Comparison of ENCODE assay signal across 13 mouse cellular contexts in the genomic region with DNA sequence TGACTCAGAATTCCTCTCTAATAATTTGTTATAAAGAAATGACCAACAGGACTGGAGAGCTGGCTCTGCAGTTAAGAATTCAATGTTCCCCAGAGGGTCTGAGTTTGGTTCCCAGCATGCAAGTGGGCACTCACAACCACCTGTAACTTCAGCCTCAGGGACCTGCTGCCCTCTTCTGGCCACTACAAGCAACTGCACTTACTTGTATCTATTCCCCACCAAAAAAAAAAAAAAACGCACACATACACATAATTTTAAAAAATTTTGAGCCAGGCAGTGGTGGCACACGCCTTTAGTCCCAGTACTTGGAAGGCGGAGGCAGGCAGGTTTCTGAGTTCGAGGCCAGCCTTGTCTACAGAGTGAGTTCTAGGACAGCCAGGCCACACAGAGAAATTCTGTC. TPM values are rescaled to one million over a fixed set of nuclear protein-coding genes. Genes with fewer than 3 reads are reported as not detected.
DNase-seq lines count a peak whose midpoint lies in the region; ATAC-seq and TF ChIP-seq lines count a peak whose summit lies in the region.
"Had no signal": no experiment of that assay in that cellular context is flagged by ENCODE, and none has a peak within 500 bp of the region (broad histone marks: within the 10 kb centered on the region; RNA-seq: fewer than 3 reads in every experiment).

No protein-coding gene starts in this region.

- WGBS in cerebellum, adult 2 months = 94% methylated on average over 4 of the region's 4 CpGs
- WGBS in lung, embryonic 14.5 days = 85% methylated on average over 4 of the region's 4 CpGs
- WGBS in midbrain, embryonic 15.5 days = 88% methylated on average over 4 of the region's 4 CpGs

- peak; percentile 55; the same call in 1 of the 2 replicates for TF ChIP-seq CTCF in cerebellum, adult 2 months (IDR thresholded peaks at IDR 0.05; ENCODE audit: borderline replicate concordance, insufficient read depth, low read depth, low read length)
- peak; percentile 65 for TF ChIP-seq CTCF in lung, embryonic 14.5 days (IDR thresholded peaks at IDR 0.05; ENCODE audit: low read depth)

- DNase-seq in cerebellum, adult 2 months = no peak
- no peak for DNase-seq in cerebellum, adult 9-11 months
- peak; percentile 39 for DNase-seq in lung, embryonic 14.5 days
- no peak for DNase-seq in lung, postnatal 36 days
- DNase-seq in adipocyte (ENCODE audit: low spot score) = peak; percentile 28
- no peak for DNase-seq in yolk sac, embryonic 10.5 days (ENCODE audit: low spot score)
- DNase-seq: cerebellum, adult 18-20 months had no signal

- H3K4me1 ChIP-seq in cerebellum, adult 2 months (ENCODE audit: control insufficient read depth, insufficient read depth, low read length) = no peaks in the 10 kb centered on the region
- no peaks in the 10 kb centered on the region for H3K4me1 ChIP-seq in lung, embryonic 14.5 days (ENCODE audit: insufficient read depth)
- H3K4me1 ChIP-seq in midbrain, embryonic 15.5 days = no peaks in the 10 kb centered on the region
- H3K4me1 ChIP-seq: limb, embryonic 12.5 days had no signal

- H3K27me3 ChIP-seq in cerebellum, adult 2 months (ENCODE audit: control insufficient read depth, insufficient read depth, low read length) = no peaks in the 10 kb centered on the region
- no peaks in the 10 kb centered on the region for H3K27me3 ChIP-seq in lung, embryonic 14.5 days (ENCODE audit: insufficient read depth, low read length)
- H3K27me3 ChIP-seq in midbrain, embryonic 15.5 days (replicated peaks) = no peaks in the 10 kb centered on the region
- H3K27me3 ChIP-seq: limb, embryonic 12.5 days had no signal

- H3K36me3 ChIP-seq in lung, embryonic 14.5 days (ENCODE audit: insufficient read depth) = peaks cover 64% of the 10 kb centered on the region
- H3K36me3 ChIP-seq in midbrain, embryonic 15.5 days (replicated peaks) = peaks cover 29% of the 10 kb centered on the region; the same call in 1 of the 2 replicates

- no peak overlapping the region for H3K9ac ChIP-seq in lung, embryonic 14.5 days
- H3K9ac ChIP-seq in midbrain, embryonic 15.5 days = no peak overlapping the region
- H3K9ac ChIP-seq: limb, embryonic 12.5 days had no signal

- 0 out of 2 replicates have a peak, but pooled peaks cover 2% of the 10 kb centered on the region for H3K9me3 ChIP-seq in lung, embryonic 14.5 days (ENCODE audit: low read depth, low read length)
- H3K9me3 ChIP-seq in midbrain, embryonic 15.5 days = no peaks in the 10 kb centered on the region

- no peak overlapping the region for H3K4me3 ChIP-seq in cerebellum, adult 2 months (replicated peaks; ENCODE audit: insufficient read depth, low read depth, low read length)
- H3K4me3 ChIP-seq in lung, embryonic 14.5 days (ENCODE audit: low read depth, low read length) = no peak overlapping the region
- H3K4me3 ChIP-seq in midbrain, embryonic 15.5 days = no peak overlapping the region
- H3K4me3 ChIP-seq: limb, embryonic 12.5 days had no signal

- H3K4me2 ChIP-seq in lung, embryonic 14.5 days = no peak overlapping the region
- H3K4me2 ChIP-seq in midbrain, embryonic 15.5 days = no peak overlapping the region
- H3K4me2 ChIP-seq: limb, embryonic 12.5 days had no signal

- no peak for TF ChIP-seq POLR2A in cerebellum, adult 2 months (IDR thresholded peaks at IDR 0.05; ENCODE audit: borderline replicate concordance, insufficient read depth, low read length)

- no peak for ATAC-seq in lung, embryonic 14.5 days (ENCODE audit: insufficient read depth)
- 0 out of 2 replicates have a peak, but pooled peaks have one; percentile 54 for ATAC-seq in monocyte, adult 5-6 weeks (replicated peaks; ENCODE audit: insufficient number of reproducible peaks, low FRiP score, low TSS enrichment, poor library complexity, severe bottlenecking)
- ATAC-seq in midbrain, embryonic 15.5 days (replicated peaks) = no peak

- H3K27ac ChIP-seq in cerebellum, adult 2 months (ENCODE audit: insufficient read depth, low read length) = no peak overlapping the region
- H3K27ac ChIP-seq in lung, embryonic 14.5 days (ENCODE audit: low read depth) = no peak overlapping the region
- no peak overlapping the region for H3K27ac ChIP-seq in midbrain, embryonic 15.5 days
- H3K27ac ChIP-seq: limb, embryonic 12.5 days had no signal

RNA-seq across cellular contexts. Expression of a gene that starts 1.4 kb away (rescaled TPM):
- polyA plus RNA-seq in cerebellum, adult 2 months (2012; rRNA removed) = not detected in 2 replicates
- polyA plus RNA-seq in lung, embryonic 14.5 days (2014; fragmentation: Nextera tagmentation; extraction: Ambion mirVana) = 0.47 TPM in 1 of 2 replicates, not detected in the other
- not detected in 3 replicates for total RNA-seq in monocyte, adult 5-6 weeks (2017)
- not detected in 2 replicates for polyA plus RNA-seq in midbrain, embryonic 15.5 days (2015; fragmentation: Nextera tagmentation; extraction: Ambion mirVana)
- polyA plus RNA-seq: C2C12; frontal cortex, adult 2 months; limb, embryonic 12.5 days; stomach, embryonic 14.5 days had no signal

RNA-seq across cellular contexts. Expression of a gene that starts 15.9 kb away (rescaled TPM):
- 9.1 and 10.4 TPM in 2 replicates for polyA plus RNA-seq in cerebellum, adult 2 months (2012; rRNA removed)
- 32.8 and 36.4 TPM in 2 replicates for polyA plus RNA-seq in lung, embryonic 14.5 days (2014; fragmentation: Nextera tagmentation; extraction: Ambion mirVana)
- total RNA-seq in monocyte, adult 5-6 weeks (2017) = 86.7 to 144 TPM (median 102 TPM) in 3 replicates
- 11.7 and 11.9 TPM in 2 replicates for polyA plus RNA-seq in midbrain, embryonic 15.5 days (2015; fragmentation: Nextera tagmentation; extraction: Ambion mirVana)

RNA-seq across cellular contexts. Expression of a gene that starts 17.5 kb away (rescaled TPM):
- 33.9 and 35.5 TPM in 2 replicates for polyA plus RNA-seq in cerebellum, adult 2 months (2012; rRNA removed)
- polyA plus RNA-seq in lung, embryonic 14.5 days (2014; fragmentation: Nextera tagmentation; extraction: Ambion mirVana) = 54.1 and 62.0 TPM in 2 replicates
- total RNA-seq in monocyte, adult 5-6 weeks (2017) = 188 to 243 TPM (median 214 TPM) in 3 replicates
- polyA plus RNA-seq in midbrain, embryonic 15.5 days (2015; fragmentation: Nextera tagmentation; extraction: Ambion mirVana) = 33.5 and 36.7 TPM in 2 replicates

Comparison
In these comparisons a context has a peak if more than half of its experiments do, and no peak if none do; other contexts are left out.
1. DNase-seq: peak in lung, embryonic 14.5 days (single experiment) and adipocyte (single experiment); none in cerebellum, adult 2 months (0 of 2), cerebellum, adult 9-11 months (single experiment), lung, postnatal 36 days (single experiment) and yolk sac, embryonic 10.5 days (single experiment).